Mouse (Mus musculus): Measurements from ENCODE around the gene Olfr374. TPM values are rescaled to one million over a fixed set of nuclear protein-coding genes. Genes with fewer than 3 reads are reported as not detected.
A peak's percentile ranks its signal among the peaks of the same experiment; 100 is the strongest.

The Olfr374 gene
- polyA plus RNA-seq, 1 experiment = not detected

GRCm38 (mm10) chr8:72134756-72135445 lies 28.1 kb downstream of the Olfr374 start, which contains the start of gene Tpm4:
Gene Tpm4, plus strand, starts transcription at chr8:72134975.
- Histone ChIP-seq H3K9me3 (no peaks in the 10 kb centered on the region), H3K27me3 (replicated peaks) (no peaks in the 10 kb centered on the region), H3K4me1 (peaks cover 88% of the 10 kb centered on the region), H3K36me3 (replicated peaks; ENCODE audit: low read length) (peaks cover 37% of the 10 kb centered on the region), H3K4me3 (replicated peaks) (peak within 1 kb of the TSS; percentile 96)
- no peak for TF ChIP-seq FLI1 (IDR thresholded peaks at IDR 0.05; ENCODE audit: low read length)

- peaks cover 45% of the 10 kb centered on the region for H3K36me3 ChIP-seq (replicated peaks; ENCODE audit: low read length)
- TF ChIP-seq GATA1 (IDR thresholded peaks at IDR 0.05; ENCODE audit: borderline replicate concordance, low read length) = no peak
- no peak for TF ChIP-seq FLI1 (IDR thresholded peaks at IDR 0.05; ENCODE audit: low read length)
- no peaks in the 10 kb centered on the region for H3K9me3 ChIP-seq
- peaks cover 88% of the 10 kb centered on the region for H3K4me1 ChIP-seq
- no peaks in the 10 kb centered on the region for H3K27me3 ChIP-seq (replicated peaks)
- peak overlapping the region; percentile 96 for H3K4me3 ChIP-seq (replicated peaks)
Observed at GRCm38 (mm10) chr8:72135446-72136301, 28.8 kb downstream of the Olfr374 start.

- H3K36me3 ChIP-seq (replicated peaks; ENCODE audit: low read length) = peaks cover 45% of the 10 kb centered on the region
- H3K9me3 ChIP-seq = no peaks in the 10 kb centered on the region
- peak overlapping the region; percentile 96 for H3K4me3 ChIP-seq (replicated peaks)
- H3K4me1 ChIP-seq = peaks cover 88% of the 10 kb centered on the region
- no peaks in the 10 kb centered on the region for H3K27me3 ChIP-seq (replicated peaks)
- TF ChIP-seq FLI1 (IDR thresholded peaks at IDR 0.05; ENCODE audit: low read length) (no peak), GATA1 (IDR thresholded peaks at IDR 0.05; ENCODE audit: borderline replicate concordance, low read length) (no peak)
Observed at GRCm38 (mm10) chr8:72136302-72136978, 29.6 kb downstream of the Olfr374 start.

- Histone ChIP-seq H3K4me1 (peaks cover 88% of the 10 kb centered on the region), H3K4me3 (replicated peaks) (peak overlapping the region; percentile 96), H3K27me3 (replicated peaks) (no peaks in the 10 kb centered on the region), H3K36me3 (replicated peaks; ENCODE audit: low read length) (peaks cover 54% of the 10 kb centered on the region), H3K9me3 (no peaks in the 10 kb centered on the region)
- TF ChIP-seq GATA1 (IDR thresholded peaks at IDR 0.05; ENCODE audit: borderline replicate concordance, low read length) = no peak
- TF ChIP-seq FLI1 (IDR thresholded peaks at IDR 0.05; ENCODE audit: low read length) = no peak
Observed at GRCm38 (mm10) chr8:72137431-72137830, 30.6 kb downstream of the Olfr374 start.

- Histone ChIP-seq H3K36me3 (replicated peaks; ENCODE audit: low read length) (peaks cover 64% of the 10 kb centered on the region), H3K4me1 (peaks cover 88% of the 10 kb centered on the region), H3K27me3 (replicated peaks) (no peaks in the 10 kb centered on the region)
Observed at GRCm38 (mm10) chr8:72138456-72138855, 31.6 kb downstream of the Olfr374 start.

GRCm38 (mm10) chr8:72143256-72143824 lies 36.5 kb downstream of the Olfr374 start:
- Histone ChIP-seq H3K9me3 (no peaks in the 10 kb centered on the region), H3K4me1 (peaks cover 100% of the 10 kb centered on the region), H3K36me3 (replicated peaks; ENCODE audit: low read length) (peaks cover 98% of the 10 kb centered on the region), H3K27me3 (replicated peaks) (no peaks in the 10 kb centered on the region), H3K4me3 (replicated peaks) (peak overlapping the region; percentile 46)
- TF ChIP-seq GATA1 (IDR thresholded peaks at IDR 0.05; ENCODE audit: borderline replicate concordance, low read length) (no peak), FLI1 (IDR thresholded peaks at IDR 0.05; ENCODE audit: low read length) (no peak)

More at GRCm38 (mm10) chr8:72138456-72138855, 31.6 kb downstream of the Olfr374 start:
- peak overlapping the region; percentile 96 for H3K4me3 ChIP-seq (replicated peaks)
- TF ChIP-seq GATA1 (IDR thresholded peaks at IDR 0.05; ENCODE audit: borderline replicate concordance, low read length) = no peak
- H3K9me3 ChIP-seq = no peaks in the 10 kb centered on the region

GRCm38 (mm10) chr8:72144345-72144975 lies 37.6 kb downstream of the Olfr374 start:
- Histone ChIP-seq H3K36me3 (replicated peaks; ENCODE audit: low read length) (peaks cover 96% of the 10 kb centered on the region), H3K9me3 (no peaks in the 10 kb centered on the region), H3K27me3 (replicated peaks) (no peaks in the 10 kb centered on the region), H3K4me1 (peaks cover 97% of the 10 kb centered on the region), H3K4me3 (replicated peaks) (peak overlapping the region; percentile 24)
- TF ChIP-seq GATA1 (IDR thresholded peaks at IDR 0.05; ENCODE audit: borderline replicate concordance, low read length) = no peak
- no peak for TF ChIP-seq FLI1 (IDR thresholded peaks at IDR 0.05; ENCODE audit: low read length)

GRCm38 (mm10) chr8:72145511-72145910 lies 38.7 kb downstream of the Olfr374 start:
- H3K27me3 ChIP-seq (replicated peaks) = no peaks in the 10 kb centered on the region
- peaks cover 94% of the 10 kb centered on the region for H3K4me1 ChIP-seq
- H3K4me3 ChIP-seq (replicated peaks) = peak overlapping the region; percentile 81
- no peaks in the 10 kb centered on the region for H3K9me3 ChIP-seq
- TF ChIP-seq FLI1 (IDR thresholded peaks at IDR 0.05; ENCODE audit: low read length) (no peak), GATA1 (IDR thresholded peaks at IDR 0.05; ENCODE audit: borderline replicate concordance, low read length) (no peak)
- peaks cover 96% of the 10 kb centered on the region for H3K36me3 ChIP-seq (replicated peaks; ENCODE audit: low read length)

- Histone ChIP-seq H3K4me1 (peaks cover 91% of the 10 kb centered on the region), H3K9me3 (no peaks in the 10 kb centered on the region), H3K27me3 (replicated peaks) (no peaks in the 10 kb centered on the region), H3K36me3 (replicated peaks; ENCODE audit: low read length) (peaks cover 95% of the 10 kb centered on the region), H3K4me3 (replicated peaks) (peak overlapping the region; percentile 81)
- TF ChIP-seq GATA1 (IDR thresholded peaks at IDR 0.05; ENCODE audit: borderline replicate concordance, low read length) = no peak
- no peak for TF ChIP-seq FLI1 (IDR thresholded peaks at IDR 0.05; ENCODE audit: low read length)
Observed at GRCm38 (mm10) chr8:72146056-72146455, 39.2 kb downstream of the Olfr374 start.

Data from megakaryocyte, embryonic 14.5 days (primary cell).